Mouse (Mus musculus): Measurements from ENCODE around the gene Focad.

DNA sequence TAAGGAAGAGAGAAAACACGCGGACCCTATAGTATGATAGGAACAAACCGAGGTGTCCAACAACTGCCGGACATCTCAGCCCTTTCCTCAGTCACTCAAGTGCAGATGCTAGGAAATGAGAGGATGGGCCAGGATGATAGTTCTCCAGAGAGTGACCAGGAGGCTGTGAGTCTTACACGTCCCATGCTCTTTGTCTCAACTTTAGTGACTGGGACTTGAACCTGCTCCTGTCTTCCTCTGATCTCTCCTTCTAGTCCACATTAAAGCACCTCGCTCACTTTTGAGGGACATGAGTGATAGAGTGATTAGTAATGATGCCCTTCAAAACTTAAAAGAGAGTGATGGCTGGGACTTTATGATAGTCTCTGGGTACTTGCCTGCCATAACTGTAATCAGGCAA lies 114.2 kb downstream of the Focad start:
- TF ChIP-seq POLR2A (IDR thresholded peaks at IDR 0.05; ENCODE audit: borderline replicate concordance, low read depth, low read length) (no peak), CTCF (IDR thresholded peaks at IDR 0.05; ENCODE audit: low read depth, low read length) (no peak)
